Mouse (Mus musculus) heart, embryonic 13.5 days (tissue): Measurements from ENCODE around the gene Peg12. TPM values are rescaled to one million over a fixed set of nuclear protein-coding genes. Genes with fewer than 3 reads are reported as not detected.

ENCODE experiments used
- ATAC-seq: fragments of 200-750 bp; cut with Nextera tagmentation; 2 replicates; pipeline ENCODE4 v1.8.0; 2017; ENCODE audit warnings: moderate TSS enrichment; ENCODE audit not compliant: insufficient number of reproducible peaks, low FRiP score, low TSS enrichment; ENCODE audit errors: extremely low read depth
- H3K27ac ChIP-seq: fragments of 300-500 bp; sonication (generic); replicated peaks from 2 replicates; pipeline ENCODE4 v1.5.1; 2015; ENCODE audit warnings: moderate library complexity, mild to moderate bottlenecking, inconsistent platforms
- H3K27me3 ChIP-seq: fragments of 300-500 bp; sonication (generic); replicated peaks from 2 replicates; pipeline ENCODE4 v1.6.1; 2015; ENCODE audit warnings: mild to moderate bottlenecking, inconsistent platforms
- H3K36me3 ChIP-seq: fragments of 300-500 bp; sonication (generic); 2 replicates; pipeline ENCODE4 v1.6.1; 2015; ENCODE audit warnings: mild to moderate bottlenecking, inconsistent platforms
- H3K4me1 ChIP-seq: fragments of 300-500 bp; sonication (generic); 2 replicates; pipeline ENCODE4 v1.6.1; 2015; ENCODE audit warnings: inconsistent platforms
- H3K4me2 ChIP-seq: fragments of 300-500 bp; sonication (generic); 2 replicates; pipeline ENCODE4 v1.6.1; 2015; ENCODE audit warnings: inconsistent platforms, mild to moderate bottlenecking, moderate library complexity
- H3K4me3 ChIP-seq: fragments of 300-500 bp; sonication (generic); 2 replicates; pipeline ENCODE4 v1.5.1; 2015; ENCODE audit warnings: moderate library complexity, mild to moderate bottlenecking, inconsistent platforms
- H3K9ac ChIP-seq: fragments of 300-500 bp; sonication (generic); 2 replicates; pipeline ENCODE4 v1.6.1; 2015; ENCODE audit warnings: inconsistent platforms, mild to moderate bottlenecking, moderate library complexity
- H3K9me3 ChIP-seq: fragments of 300-500 bp; sonication (generic); 2 replicates; pipeline ENCODE4 v1.6.1; 2016; ENCODE audit warnings: inconsistent platforms
- WGBS: fragments of 180-500 bp; shearing (Covaris S2); methylation state at CpG from one replicate; pipeline ENCODE4 v1.1.7; 2015; ENCODE audit warnings: mixed read lengths; 5-methylcytosine and 5-hydroxymethylcytosine counted together
- polyA plus RNA-seq: library from polyadenylated mRNA; unstranded; fragments of >200 nt; fragmentation: Nextera tagmentation; extraction: Ambion mirVana; gene quantifications from 2 replicates; pipeline ENCODE4 v1.2.1, GENCODE M21; 2015

Peg12 gene
- polyA plus RNA-seq, 1 experiment from 2014 or later, result 9.9 TPM

GRCm38 (mm10) chr7:62420566-62420965, 43.7 kb downstream of the Peg12 start:
- 67% methylated on average over 6 of the region's 6 CpGs for WGBS
- ATAC-seq, result no peak

GRCm38 (mm10) chr7:62419493-62420360, 44.6 kb downstream of the Peg12 start, which contains the start of gene Mkrn3:
TSS of gene Mkrn3 (minus strand) at chr7:62420139.
- H3K36me3 ChIP-seq, result no peaks in the 10 kb centered on the region
- 16% methylated on average over 49 of the region's 49 CpGs for WGBS
- peaks cover 10% of the 10 kb centered on the region; the same call in 1 of the 2 replicates for H3K27me3 ChIP-seq
- peak within 1 kb of the TSS; percentile 74 for H3K4me2 ChIP-seq
- ATAC-seq, result no peak
- peak within 1 kb of the TSS; percentile 85 for H3K9ac ChIP-seq
- H3K4me3 ChIP-seq, result peak within 1 kb of the TSS; percentile 72
- H3K4me1 ChIP-seq, result 0 out of 2 replicates have a peak, but pooled peaks cover 11% of the 10 kb centered on the region
- H3K9me3 ChIP-seq, result peaks cover 7% of the 10 kb centered on the region
- H3K27ac ChIP-seq, result no peak within 1 kb of the TSS

More at GRCm38 (mm10) chr7:62420566-62420965, 43.7 kb downstream of the Peg12 start:
- Histone ChIP-seq H3K27me3 (peaks cover 10% of the 10 kb centered on the region; the same call in 1 of the 2 replicates), H3K36me3 (no peaks in the 10 kb centered on the region), H3K9ac (no peak overlapping the region), H3K27ac (no peak overlapping the region), H3K4me1 (0 out of 2 replicates have a peak, but pooled peaks cover 11% of the 10 kb centered on the region), H3K4me3 (peak overlapping the region; percentile 72; the same call in 1 of the 2 replicates), H3K4me2 (peak overlapping the region; percentile 74), H3K9me3 (peaks cover 7% of the 10 kb centered on the region)

- Histone ChIP-seq H3K4me1 (0 out of 2 replicates have a peak, but pooled peaks cover 11% of the 10 kb centered on the region), H3K27me3 (peaks cover 10% of the 10 kb centered on the region; the same call in 1 of the 2 replicates), H3K9me3 (peaks cover 5% of the 10 kb centered on the region; the same call in 1 of the 2 replicates), H3K9ac (peak overlapping the region; percentile 85), H3K36me3 (no peaks in the 10 kb centered on the region), H3K4me3 (peak overlapping the region; percentile 72), H3K4me2 (peak overlapping the region; percentile 74), H3K27ac (no peak overlapping the region)
- 56% methylated on average over 17 of the region's 17 CpGs for WGBS
- no peak for ATAC-seq
Observed at GRCm38 (mm10) chr7:62419105-62419492, 45.2 kb downstream of the Peg12 start.

- Histone ChIP-seq H3K4me2 (peak overlapping the region; percentile 74; the same call in 1 of the 2 replicates), H3K4me1 (0 out of 2 replicates have a peak, but pooled peaks cover 11% of the 10 kb centered on the region), H3K27me3 (peaks cover 9% of the 10 kb centered on the region; the same call in 1 of the 2 replicates), H3K27ac (no peak overlapping the region), H3K4me3 (no peak overlapping the region), H3K9me3 (peaks cover 5% of the 10 kb centered on the region; the same call in 1 of the 2 replicates), H3K9ac (no peak overlapping the region), H3K36me3 (no peaks in the 10 kb centered on the region)
- 80% methylated on average over 9 of the region's 9 CpGs for WGBS
- ATAC-seq, result no peak
Observed at GRCm38 (mm10) chr7:62418346-62418745, 46.0 kb downstream of the Peg12 start.

GRCm38 (mm10) chr7:62416173-62416572, 48.1 kb downstream of the Peg12 start:
- no peak overlapping the region for H3K4me3 ChIP-seq
- no peak overlapping the region for H3K4me2 ChIP-seq
- H3K4me1 ChIP-seq, result 0 out of 2 replicates have a peak, but pooled peaks cover 11% of the 10 kb centered on the region
- no peaks in the 10 kb centered on the region for H3K27me3 ChIP-seq
- peaks cover 5% of the 10 kb centered on the region; the same call in 1 of the 2 replicates for H3K9me3 ChIP-seq
- H3K36me3 ChIP-seq, result no peaks in the 10 kb centered on the region
- H3K9ac ChIP-seq, result no peak overlapping the region
- no peak for ATAC-seq
- no peak overlapping the region for H3K27ac ChIP-seq

GRCm38 (mm10) chr7:62415222-62415621, 49.1 kb downstream of the Peg12 start:
- Histone ChIP-seq H3K9ac (no peak overlapping the region), H3K36me3 (no peaks in the 10 kb centered on the region), H3K4me1 (0 out of 2 replicates have a peak, but pooled peaks cover 11% of the 10 kb centered on the region), H3K27me3 (no peaks in the 10 kb centered on the region), H3K4me3 (no peak overlapping the region), H3K4me2 (no peak overlapping the region), H3K9me3 (no peaks in the 10 kb centered on the region), H3K27ac (no peak overlapping the region)
- 68% methylated on average over 1 of the region's 1 CpGs for WGBS
- ATAC-seq, result no peak

Other genes starting within 250 kb of the Peg12 start
- 63.9 and 65.2 TPM in 2 replicates for gene Ndn, start 117.9 kb downstream of the Peg12 start, polyA plus RNA-seq
- 0.34 and 0.57 TPM in 2 replicates for gene Magel2, start 87.5 kb downstream of the Peg12 start, polyA plus RNA-seq
- gene Mkrn3, start 44.4 kb downstream of the Peg12 start, polyA plus RNA-seq, result 2.6 and 3.0 TPM in 2 replicates